Mouse (Mus musculus) lung, postnatal 14 days (tissue): ENCODE results near the gene Myo16.

Source experiments
- DNase-seq: peaks from one replicate; pipeline ENCODE4 v3.0.0; 2021

The Myo16 gene

DNA sequence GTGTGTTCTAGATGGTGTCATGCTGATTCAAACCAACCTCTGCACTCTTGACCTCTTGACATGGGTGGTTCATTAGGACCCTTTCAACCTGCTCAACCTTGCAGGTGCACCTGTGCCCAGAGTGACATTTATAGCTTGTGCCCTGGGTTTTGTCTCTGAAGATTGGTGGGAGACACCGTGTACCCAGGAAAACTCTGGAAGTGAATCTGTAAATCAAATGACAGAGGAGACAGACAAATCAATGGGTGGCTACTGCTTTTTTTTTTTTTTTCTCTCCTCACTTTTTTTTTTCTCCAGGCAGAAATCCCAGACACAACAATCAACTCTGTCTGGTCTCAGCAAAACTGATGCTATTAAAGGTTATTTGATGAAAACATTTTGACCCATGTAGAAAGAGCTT, 329.2 kb downstream of the Myo16 start:
- no peak for DNase-seq

DNA sequence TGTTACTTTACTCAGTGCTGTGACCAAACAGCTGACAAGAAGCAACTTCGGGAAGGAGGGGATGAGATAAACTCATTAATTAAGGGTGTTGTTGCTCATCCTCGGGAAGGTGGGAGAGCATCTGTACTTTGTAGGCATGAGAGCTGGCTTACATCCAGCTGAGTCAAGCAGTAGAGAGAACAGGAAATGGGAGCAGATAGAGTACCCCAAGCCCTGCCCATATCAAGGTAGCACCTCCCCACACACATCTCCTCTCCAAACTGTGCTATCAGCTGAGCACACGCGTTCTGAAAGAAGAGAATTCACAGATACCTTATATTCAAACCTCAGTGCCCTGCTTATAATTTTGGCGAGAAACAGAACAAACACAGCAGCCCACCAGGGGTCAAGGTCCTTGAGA, 330.1 kb downstream of the Myo16 start:
- DNase-seq = no peak

DNA sequence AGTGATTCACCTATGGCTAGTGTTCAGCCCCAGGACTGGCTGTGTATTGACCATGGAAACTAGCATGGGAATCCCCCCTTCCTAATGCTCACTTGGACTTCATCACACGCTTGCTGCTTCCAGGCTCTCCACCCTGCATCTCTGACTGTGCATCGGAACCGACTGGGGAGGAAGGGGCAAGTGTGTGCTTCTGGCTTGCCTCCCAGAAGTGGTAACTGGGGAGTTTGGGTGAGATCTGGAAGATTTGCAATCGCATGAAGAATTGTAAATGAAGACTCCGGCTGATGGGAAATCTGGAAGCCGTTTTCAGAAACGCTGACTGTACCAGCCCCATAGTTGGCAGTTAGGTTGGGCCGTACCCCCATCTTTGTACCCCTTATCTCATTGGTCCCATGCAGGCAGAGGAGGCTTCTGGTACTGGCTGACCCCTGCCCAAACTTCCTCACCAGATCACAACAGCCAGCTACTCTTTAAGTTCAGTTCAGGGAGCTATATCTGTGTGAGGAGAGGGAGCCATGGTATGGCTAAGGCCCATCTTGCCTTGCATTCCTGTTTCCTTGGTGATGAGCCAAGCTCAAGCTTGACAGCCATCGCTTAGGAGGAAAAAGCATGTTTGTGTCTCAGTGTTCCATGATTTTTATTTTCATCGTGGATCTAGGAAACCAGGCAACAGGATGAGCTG, 336.2 kb downstream of the Myo16 start:
- DNase-seq = no peak

DNA sequence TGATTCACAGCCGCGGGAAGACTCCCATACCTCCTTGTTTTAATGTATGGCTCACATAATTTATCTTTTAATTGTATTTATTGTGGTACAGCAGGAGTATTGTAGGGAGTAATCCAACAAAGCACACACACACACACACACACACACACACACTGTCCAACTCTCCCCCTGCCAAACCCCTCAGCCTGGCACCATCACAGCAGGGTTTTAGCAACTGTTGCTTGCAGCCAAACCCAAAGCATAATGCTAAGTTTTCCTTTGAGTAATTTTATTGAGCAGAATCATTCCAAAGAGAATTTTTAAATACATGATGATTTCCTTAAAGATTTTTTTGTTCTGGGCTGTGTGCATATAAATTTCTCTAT, 336.7 kb downstream of the Myo16 start:
- no peak for DNase-seq

DNA sequence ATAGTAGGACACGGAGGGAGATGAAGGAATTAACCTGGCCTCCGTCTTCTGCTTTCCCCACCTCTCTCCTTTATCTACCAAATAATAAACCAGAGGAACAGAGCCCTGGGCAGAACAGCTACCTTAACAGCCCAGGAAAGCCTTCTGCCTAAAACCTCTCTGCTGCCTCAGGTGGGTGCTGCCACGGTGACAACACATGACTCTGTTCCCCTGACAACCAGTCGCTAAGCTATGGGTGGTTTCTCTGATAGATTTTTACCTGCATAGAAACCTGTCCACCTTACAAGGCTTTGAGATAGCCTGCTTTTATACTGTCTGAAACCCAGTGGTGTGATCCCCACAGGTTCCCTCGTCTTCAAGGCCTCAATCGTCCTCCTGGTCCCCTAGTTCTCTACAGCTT, 337.2 kb downstream of the Myo16 start:
- DNase-seq = no peak

DNA sequence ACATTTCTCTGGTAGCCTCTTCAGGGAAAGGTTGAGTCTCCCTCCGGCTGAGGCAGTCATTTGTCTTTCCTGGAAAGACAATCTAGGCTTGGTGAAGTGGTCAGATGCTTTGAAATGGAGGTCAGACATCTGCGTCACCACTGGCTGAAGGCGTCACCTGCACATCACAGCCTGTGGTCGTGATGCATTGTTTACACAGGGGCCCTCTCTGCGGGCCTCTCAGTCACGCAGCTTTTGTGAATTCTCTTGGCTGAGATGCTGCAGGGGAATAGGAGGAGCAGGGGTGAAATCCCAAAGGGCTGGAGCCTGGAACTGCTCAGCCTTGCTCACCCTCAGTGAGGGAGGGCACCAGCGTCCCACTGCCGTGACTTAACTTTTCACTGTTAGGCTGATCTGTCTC, 346.1 kb downstream of the Myo16 start:
- DNase-seq = no peak

DNA sequence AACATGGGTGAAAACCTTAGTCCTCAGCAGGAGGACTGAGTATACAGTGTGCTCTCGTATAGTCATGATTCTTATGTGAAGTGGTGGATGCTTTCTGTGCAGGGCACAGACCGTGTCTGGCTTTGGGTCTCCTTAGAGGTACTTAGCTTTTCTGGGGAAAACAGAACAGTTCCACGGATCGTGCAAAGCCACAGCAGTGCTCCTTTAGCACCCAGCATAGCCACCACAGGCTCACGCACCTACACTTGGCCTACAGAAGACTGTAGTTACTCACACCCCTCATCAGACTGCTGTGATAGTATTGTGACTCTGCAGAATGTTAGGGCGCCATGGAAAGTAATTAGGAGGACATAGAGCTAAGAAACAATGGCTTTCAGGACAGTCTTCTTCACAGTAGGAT, 346.8 kb downstream of the Myo16 start:
- DNase-seq = no peak

DNA sequence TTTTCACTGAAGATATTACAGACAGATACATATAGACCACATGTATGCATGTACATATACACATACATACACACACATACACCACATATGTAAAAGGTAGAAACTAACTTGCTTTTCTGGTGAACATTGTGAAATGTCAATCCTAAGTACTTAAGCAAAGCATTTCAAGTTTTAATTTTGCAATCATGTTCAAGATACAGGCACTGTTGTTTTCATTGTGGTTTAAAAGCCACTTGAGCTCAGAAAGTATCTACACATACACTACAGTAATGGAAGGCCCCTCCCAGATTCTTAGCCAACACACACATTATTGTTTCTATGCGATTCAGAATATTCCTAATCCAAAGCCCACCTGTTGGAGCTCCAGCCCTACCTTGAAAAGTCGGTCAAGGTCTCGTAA, 348.0 kb downstream of the Myo16 start:
- no peak for DNase-seq

DNA sequence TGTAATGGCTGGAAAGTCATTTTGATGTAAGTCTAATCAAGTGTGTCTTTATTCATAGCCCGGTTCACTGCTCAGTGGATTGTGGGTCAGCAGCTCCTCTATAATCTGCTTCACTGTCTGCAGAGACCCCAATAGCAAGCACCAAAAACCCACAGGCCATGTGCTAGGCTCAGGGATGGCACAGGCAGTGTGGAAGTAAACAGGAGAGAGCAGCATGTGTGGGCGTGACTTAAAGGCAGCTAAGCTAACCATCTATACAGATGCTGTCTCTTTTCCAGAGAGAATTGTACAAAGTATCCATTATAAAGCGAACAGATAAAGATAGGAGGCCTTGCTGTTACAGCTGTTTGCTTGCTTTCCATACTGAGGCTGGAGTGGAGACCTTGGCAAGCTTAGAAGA, 358.4 kb downstream of the Myo16 start:
- DNase-seq = no peak

DNA sequence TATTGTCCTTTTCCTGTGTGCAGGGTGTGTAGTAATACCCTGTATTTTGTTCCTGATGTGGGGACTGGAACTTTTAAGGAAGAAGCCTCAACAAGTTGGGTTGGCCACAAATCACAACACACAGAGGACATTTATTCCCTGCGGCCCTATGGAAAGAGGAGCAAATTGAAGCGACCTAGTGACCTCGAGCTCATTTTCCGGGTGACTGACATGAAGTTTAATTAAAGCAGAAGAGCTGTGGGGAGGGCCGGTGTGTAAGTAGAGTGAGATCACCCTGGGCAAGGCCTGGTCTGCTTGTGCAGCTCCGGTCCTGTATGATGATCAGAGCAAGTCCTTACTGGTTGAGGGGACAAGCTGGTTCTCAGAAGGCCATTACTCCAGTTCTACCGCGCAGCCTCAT, 363.7 kb downstream of the Myo16 start:
- no peak for DNase-seq

DNA sequence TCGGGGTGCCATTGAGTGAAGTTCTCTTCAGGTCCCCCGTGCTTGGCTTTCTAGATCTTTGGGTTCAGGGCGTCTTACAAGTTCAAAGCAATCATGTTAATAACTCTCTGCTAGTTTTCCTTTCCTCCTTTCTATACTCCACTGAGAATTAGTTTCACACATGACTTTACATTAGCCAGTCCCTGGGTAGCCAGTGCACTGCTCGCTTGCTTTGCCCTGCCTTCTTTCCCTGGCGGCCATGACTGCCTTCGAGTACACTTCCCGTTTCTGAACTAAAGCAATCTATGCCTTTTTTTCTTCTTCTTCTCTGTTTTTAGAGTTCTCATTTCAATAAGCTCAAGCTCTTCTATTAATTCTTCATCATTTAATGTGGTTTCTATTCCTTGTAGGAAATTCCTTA, 365.6 kb downstream of the Myo16 start:
- DNase-seq = no peak

DNA sequence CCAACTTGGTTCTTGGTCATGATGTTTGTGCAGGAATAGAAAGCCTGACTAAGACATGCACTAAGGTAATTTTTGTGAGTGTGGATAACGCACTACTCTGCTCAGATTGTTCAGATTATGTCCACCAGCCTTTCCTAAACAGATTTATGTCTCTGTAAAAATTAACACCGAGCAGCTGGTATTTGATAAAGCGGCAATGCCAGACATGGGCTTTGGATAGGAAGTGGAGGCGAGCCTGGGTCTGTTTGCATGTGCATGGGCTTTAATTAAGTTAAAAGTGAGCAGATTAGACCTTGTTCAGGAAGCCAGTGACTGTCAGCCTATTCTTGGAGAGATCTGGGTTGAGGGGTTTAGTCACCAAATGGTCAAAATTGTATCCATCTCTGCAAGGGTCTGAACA, 367.8 kb downstream of the Myo16 start:
- DNase-seq = no peak

DNA sequence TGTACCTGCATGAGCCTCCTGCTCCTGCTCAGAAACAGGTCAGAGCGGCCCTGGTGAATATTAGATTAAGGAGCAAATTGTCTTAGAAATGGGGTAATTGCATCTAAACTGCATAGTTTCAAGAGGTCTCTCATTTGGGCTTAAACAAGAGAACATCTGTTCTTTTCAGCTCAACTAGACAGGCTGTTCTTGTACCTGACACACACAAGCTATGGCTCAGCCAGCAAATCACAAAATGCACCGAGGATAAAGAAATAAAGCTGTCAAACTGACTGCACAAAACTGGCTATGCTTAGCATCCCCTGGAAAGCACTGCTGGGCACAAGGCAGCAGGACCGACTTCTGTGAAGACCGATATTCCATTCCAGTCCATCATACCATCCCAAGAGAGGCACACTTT, 372.0 kb downstream of the Myo16 start:
- DNase-seq = no peak

DNA sequence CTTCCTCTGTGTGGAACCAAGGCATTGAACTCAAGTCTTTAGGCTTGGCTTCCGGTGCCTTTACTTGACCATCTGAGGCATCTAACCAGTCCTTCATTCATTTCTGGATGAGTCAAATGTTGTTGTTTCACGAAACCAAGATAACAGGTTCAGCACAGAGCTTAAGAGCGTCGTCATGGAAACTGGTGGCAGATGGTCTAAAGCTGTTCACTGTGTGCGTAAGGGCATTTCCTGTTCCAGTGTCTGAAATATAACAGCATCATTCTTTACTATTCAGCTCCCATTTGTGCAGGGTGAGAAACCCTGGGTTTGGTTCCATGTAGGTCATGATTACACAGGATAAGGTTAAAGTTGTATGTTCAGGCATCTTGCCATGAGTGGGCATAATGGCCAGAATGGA, 372.9 kb downstream of the Myo16 start:
- DNase-seq = no peak

DNA sequence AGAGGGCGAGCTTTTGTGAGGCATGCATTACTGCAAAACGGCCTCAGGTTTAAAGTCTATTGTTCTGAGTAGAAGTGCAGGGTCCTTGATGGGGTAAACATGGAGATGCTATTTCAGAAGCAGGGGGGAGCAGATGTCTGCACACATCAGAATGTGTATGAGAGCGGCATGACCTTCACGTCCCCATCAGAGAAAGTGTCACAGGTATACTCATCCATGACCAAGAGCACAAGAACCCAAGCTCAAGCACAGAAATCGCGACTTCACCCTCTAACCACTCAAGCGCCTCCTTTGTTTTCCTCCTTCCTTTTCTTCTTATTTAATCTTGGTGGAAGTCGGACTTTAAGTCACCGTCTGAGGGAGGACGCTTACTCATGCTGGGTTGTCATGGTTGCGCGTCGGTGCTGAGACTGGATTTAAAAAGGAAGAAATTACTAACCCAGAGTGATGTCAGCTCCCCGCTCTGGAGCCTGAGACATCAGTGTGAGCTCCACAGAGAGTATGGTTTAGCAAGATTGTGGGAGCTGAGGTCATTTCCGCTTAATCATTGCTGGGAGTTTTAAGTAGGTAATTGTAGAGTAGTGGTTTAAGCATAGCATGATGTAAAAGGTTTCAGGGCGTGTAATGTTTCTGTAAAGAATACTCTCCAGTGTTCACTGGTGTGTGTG, 381.0 kb downstream of the Myo16 start:
- no peak for DNase-seq

DNA sequence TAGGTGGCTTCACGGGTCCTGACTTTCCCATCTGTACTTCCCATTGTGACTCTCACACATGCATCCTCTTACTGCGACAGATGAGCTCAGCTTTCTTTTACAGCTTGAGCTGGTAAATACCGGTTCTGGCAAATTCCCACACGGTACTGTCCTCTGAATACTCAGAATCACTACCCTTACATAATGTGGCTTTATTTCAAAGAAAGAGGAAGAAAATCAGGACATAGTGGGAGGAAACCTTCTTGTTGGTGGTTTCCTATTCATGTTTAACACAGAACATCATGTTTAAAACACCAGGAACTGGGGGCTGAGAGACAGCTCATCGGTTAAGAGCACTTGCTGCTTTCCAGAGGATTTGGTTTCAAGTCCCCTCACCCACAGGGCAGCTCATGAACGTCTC, 384.6 kb downstream of the Myo16 start:
- no peak for DNase-seq

DNA sequence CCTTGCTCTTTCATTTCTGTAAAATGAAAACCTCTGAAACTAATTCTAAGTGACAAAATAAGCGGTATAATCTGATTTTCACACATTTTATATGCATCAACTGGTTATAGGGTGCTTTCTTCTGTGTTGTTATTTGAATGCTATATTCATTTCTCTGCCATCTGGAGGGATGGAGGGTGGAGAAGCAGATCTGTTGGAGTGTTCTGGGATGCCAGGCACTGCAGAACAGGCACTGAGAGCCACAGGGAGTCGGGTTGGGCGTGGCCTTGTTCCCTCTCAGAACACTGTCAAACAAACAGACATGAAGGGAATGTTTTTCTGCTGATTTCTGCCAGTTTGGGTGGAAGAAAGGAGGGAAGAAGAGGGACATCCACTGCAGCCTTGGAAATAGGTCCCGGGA, 386.0 kb downstream of the Myo16 start:
- DNase-seq = no peak

DNA sequence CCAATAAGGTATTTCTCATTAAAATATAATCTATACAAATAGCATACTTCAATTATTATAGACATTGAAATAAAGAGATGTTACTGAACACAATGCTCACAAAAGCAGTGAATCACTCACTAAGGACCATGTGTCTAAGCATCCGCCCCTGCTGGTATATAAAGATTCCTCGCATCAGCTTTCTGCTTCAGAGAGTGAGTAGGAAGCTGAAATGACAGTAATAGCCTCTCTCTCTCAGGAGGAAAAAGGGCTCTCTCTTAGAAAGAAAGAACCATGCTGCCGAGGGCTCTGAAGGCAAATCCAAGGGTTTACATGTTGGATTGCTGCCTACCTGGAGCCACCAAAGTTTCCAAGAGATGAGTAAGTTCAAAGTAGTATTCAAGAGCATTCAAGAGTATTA, 392.2 kb downstream of the Myo16 start:
- DNase-seq = no peak

DNA sequence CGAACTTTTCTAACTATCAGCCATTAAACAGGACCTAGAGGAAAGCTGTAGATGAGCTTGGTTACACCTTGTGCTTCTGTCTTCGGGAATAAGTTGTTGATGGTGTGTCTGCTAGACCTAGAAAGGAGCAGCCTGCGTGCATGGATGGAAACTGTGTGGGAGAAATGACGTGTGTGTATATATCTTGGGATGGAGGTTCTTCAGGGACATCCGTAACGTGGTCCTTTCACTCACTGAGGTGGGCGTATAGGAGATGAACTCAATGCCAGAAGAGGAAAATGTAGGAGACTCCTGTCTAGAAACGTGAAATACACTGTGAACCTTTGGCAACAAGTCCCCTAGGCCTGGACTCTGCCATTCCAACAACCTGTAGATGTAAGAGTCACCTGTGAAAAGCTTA, 392.8 kb downstream of the Myo16 start:
- no peak for DNase-seq

DNA sequence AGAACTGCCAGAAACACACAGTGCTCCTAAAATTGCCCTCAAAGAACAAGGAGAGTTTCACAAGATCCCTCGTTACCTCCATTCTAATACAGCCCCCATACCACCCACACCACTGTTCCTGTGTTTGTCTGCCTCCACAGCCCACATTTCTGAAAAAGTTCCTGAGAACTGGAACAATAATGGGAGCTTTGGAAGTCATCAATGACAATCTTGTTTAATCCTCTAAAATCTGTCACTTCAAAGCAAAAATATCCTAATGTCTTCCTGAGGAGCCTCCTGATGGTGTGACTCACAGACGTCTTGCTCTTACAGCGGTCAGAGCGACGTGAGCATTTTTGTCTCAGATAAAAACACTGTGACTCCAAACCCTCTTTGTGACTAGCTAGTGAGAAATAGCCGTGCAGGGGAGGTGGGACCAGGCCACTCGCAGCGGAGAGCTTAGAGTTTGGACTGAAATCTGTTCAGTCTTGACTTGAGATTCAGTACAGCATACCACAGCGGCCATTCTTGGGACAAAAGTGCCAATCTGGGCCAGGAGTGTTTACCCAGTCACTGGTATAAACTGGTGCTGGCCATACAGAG, 394.4 kb downstream of the Myo16 start:
- DNase-seq = no peak

DNA sequence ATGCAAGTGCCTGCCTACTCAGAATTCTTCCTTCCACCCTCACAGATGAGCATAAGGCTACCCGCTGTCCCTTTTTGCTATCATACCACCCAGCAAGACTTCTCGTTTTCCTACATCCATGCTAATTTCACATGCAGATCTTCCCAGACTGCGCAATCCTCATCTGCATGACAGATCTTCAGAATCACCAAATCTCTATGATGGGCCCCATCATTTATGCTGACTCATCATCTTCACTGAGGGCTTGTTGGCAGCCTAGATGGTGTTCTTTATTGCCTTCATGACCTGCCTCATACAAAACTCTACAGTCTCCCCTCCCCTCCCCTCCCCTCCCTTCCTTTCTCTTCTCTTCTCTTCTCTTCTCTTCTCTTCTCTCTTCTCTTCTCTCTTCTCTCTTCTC, 395.7 kb downstream of the Myo16 start:
- no peak for DNase-seq

DNA sequence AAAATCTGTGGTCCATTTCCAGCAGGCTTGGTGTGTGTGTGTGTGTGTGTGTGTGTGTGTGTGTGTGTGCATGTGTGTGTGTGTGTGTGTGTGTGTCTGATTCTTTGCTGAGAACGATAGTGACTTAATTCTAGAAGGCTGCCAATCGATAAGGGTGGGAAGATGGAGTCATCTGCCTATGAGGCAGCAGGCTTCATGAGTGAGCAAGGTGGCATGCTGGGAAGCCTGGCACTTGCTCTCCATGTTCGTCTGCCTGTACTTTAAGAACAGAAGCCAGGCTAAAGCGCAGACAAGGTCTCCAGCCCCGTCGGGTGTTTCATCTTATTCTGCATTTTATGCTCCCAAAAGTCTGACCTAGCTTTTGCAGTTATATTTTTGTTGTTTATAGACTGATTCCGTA, 404.2 kb downstream of the Myo16 start:
- no peak for DNase-seq

DNA sequence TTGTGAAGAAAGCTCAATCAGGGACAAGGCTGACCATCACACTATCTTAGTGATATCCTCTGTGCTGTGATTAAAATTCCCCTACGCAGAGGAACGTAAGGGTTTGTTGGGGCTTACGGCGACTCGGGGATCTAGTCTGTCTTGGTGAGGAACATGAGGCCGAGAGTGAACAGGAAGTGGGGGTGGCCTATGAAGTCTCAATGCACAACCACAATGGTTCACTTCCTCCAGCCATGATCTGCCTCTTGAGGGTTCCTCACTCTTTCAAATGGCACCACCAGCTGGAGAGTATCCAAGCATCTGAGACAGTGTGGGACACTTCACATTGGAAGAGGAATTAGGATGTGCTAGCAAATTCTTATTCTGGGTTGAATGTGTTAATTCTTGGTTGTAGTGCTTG, 405.8 kb downstream of the Myo16 start:
- DNase-seq = no peak

DNA sequence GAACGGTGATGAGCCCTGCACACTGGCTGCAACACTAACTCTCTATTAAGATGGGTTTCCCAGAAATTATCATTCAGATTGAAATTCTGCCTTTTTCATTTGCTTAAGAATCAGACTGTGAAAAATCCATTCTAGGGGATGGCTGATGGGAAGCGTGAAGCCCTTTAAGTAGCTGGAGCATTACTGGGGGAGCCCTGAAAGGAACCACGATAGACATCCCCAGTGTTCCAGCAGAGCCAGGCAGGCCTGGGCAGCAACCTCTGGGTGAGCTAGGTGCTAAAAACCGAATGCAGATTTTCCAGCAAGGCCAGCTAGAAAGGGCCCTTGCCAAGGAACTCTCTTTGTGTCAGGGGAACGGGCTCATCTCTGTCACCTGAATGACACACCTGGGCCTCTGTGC, 407.9 kb downstream of the Myo16 start:
- no peak for DNase-seq

DNA sequence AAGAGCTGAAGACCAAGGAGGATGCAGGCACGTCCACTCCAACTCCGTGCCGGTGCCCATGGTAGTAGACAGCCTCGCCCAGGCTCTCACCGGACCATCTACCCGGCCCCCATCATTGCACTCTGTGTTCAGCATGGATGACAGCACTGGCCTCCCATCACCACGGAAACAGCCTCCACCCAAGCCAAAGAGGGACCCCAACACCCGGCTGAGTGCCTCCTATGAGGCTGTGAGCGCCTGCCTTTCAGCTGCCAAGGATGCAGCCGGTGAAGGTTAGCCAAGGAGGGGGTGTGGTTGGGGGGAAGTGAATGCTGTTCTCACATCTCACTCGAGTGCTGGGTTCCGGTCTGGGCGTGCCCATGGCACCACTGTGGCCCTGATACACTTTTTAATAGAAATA, 408.3 kb downstream of the Myo16 start:
- DNase-seq = no peak
